Mouse (Mus musculus): ENCODE measurements at regions not wholly inside any gene's neighbourhood (a gene's known extent, or its start where the extent isn't known, plus 50 kb on each side); places are given as distances from the start of the nearest gene placed in this dataset.
A peak's percentile ranks its signal among the peaks of the same experiment; 100 is the strongest.
"Not testable (repeated sequence)": the region's sequence is repeated elsewhere in the genome, so short reads cannot be mapped to it uniquely, and the experiment has no call there.

DNA sequence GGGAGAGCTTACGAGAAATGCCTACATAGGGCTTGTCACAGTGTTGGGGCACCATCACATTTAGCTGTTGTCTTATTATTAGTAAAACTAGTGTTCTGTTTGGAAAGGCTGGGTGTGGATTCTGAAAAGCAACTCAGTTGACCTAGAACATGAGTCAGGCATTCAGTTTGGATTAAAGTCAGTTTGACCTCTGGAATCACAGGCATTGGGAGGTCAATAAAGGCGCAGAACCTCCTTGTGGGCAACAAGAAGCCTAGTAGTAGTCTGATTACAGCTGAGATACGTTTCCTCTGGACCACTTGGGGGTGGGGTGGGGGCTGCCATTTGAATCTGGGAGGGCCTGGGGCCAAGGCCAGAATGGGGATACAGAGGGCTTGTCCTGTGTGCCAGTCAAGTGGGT, 52.1 kb upstream of the Map3k1 start:
- no peak for DNase-seq
- intact Hi-C loops (cut with DNase I; ENCODE audit: low total_unique reads) = no loop called here

DNA sequence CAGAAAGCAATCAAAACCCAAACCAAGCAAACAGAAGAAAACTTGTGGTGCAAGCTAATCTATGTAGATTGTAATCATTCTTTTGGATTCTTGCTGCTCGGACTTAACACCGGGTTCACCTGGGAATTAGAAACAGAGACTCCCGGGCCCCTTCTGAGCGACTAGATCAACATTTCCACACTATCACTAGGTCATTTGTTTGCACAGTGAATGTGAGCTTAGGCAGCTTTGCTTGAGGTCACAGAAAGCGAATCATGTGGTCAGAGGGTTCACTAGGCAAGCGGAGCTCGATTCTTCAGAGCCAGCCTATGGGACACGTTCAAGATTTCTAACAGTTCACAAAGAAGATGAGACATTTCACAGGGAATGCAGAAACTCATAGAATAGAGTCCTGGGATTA, 53.5 kb upstream of the Map3k1 start:
- no peak for DNase-seq
- intact Hi-C loops (cut with DNase I; ENCODE audit: low total_unique reads) = no loop called here

DNA sequence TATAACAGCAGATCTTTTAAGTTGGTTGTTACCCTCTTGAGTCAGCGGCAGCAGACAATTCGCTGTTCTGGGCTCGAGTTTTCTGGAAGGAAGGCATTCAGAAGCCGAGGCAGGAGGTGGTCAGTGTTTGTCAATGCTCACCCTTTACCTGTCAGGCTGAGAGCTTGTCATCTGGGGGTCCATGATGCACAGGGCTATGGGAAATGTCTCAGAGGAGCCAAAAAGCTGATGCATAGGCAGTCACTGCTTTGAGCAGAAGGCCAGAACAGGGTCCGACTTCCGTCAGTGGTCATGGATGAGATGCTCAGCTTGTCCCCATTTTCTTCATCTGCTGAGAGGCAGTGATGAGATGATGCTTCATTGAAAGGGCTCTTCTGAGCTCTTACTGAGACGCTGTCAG, 57.2 kb upstream of the Map3k1 start:
- intact Hi-C loops (cut with DNase I; ENCODE audit: low total_unique reads) = no loop called here
- DNase-seq = no peak

DNA sequence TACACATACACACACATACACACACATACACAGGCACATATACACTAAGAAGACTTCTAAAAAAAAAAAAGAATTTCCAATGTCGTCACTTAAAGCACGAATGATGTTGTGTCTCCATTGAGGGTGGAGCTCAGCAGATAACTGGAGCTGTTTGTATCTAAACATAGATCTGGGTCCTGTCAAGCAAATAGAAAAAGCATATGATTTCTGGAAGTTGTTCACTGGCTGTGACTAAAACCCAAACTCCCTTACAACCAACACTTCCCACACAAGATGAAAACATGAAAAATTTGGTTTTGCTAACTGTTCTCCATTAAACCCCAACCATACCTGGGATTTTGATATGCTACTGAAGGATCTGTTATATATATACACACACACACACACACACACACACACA, 58.5 kb upstream of the Map3k1 start:
- intact Hi-C loops (cut with DNase I; ENCODE audit: low total_unique reads) = no loop called here
- DNase-seq = no peak

DNA sequence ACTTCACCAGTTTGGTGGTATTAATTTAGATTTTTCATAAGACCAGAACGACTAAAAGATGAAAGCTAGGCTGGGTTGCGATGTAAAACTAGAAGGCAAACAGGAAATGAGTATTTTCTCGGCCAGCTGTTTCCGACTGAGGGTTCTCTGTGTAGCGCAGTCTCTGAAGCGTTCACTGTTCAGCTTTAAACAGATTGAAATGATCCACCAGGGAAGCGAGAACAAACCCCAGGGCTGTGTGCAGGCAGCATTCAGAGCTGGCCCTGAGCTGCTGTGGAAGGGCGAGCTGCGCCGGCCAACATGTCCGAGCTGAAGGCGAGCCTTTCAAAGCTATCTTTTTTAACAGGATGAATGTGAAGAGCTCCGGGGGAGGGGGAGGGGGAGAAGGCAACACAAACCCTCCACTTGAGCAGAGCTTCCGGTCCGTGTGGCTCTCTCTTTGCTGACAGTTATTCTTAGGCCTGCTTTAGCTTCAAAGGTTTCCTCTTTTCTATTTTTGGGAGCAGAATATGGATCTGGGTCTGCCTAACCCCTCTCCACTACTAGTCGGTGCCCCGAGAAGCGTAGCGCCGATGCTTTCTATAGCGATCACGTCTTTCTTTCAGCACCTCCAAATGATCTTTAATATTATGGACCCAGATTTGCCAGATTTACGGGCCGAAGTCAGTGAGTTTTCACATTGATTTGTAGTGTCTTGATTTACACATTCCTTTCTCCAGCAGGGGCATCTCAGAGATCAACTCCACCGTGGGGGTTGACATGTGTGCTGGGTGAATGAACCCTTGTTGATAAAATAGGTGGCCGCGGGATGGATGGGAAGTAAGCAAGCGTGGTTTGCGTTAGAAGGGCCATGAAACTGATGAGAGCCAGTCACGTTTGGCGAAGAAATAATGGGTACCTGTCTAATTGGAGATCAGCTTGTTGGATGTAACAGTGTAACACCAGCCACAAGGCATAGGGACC, 59.3 kb upstream of the Map3k1 start:
- intact Hi-C loops (cut with DNase I; ENCODE audit: low total_unique reads) = no loop called here
- peak; percentile 63 for DNase-seq

DNA sequence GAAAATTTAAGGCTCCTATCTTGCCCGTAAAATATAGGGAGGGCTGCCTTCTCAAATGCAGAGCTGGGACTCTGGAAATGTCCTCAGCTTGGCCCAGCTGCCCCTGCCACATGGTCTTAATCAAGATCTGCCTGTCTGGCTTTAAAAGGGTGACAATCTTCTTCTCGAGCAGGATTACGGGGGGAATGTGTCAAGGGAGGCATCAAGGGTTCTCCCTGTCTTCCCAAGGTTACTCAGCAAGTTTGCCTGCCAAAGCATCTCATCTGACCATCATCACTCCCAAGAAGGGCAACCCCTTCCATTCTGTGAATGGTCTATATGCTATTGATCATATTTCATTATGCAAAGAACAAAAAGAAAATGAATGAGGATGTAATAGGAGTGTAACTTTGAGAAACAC, 60.2 kb upstream of the Map3k1 start:
- DNase-seq = no peak
- intact Hi-C loops (cut with DNase I; ENCODE audit: low total_unique reads) = no loop called here

DNA sequence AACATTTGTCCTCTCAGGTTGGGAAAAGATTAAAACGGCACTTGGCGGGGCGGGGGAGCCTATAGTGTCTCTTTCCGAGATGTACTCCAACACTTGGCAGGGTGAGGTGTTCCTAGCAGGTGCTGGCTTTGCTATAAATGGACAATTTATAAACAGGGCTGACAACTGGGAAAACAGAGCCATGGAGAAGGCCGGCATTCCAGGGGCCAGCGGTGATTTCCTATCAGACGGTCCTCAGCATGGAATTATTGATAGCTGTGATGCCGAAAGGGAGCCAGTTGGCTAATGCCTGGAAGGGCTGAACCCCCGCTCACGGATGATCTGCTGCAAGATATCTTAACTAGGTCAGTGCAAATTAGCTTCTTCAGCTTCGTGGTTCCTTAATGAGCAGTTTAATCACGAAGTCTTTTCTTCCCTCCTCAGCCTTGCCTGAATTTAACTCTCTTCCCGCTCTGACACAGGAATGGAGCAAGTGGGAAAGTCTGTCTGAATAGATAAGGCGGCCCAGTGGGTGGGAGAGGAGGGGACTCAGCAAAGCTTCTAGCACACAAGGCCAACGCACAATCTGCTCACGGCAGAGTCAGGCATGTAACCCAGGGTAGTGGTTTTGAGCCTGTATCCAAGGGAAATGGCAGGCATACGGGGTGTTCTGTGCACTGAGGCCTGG, 61.1 kb upstream of the Map3k1 start:
- DNase-seq = no peak
- intact Hi-C loops (cut with DNase I; ENCODE audit: low total_unique reads) = no loop called here

DNA sequence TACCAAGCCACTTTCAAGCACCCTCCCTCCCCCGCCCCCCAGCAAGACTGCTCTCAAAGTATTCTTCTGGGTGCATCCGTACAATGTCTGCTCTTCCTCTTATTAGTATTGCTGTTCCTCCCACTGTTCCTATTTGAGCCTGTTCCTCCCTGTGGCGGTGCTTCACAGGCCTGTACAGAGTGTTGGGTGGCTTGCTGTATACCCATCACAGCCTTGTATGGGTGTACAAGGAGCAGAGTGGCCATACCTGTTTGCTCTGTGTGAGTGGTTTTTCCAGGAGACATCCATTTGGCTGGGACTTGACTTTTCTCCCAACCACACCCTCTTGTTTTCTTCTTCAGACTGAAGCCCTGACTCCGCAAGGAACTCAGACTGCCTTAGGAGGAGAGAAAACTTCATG, 61.7 kb upstream of the Map3k1 start:
- intact Hi-C loops (cut with DNase I; ENCODE audit: low total_unique reads) = no loop called here
- DNase-seq = no peak

DNA sequence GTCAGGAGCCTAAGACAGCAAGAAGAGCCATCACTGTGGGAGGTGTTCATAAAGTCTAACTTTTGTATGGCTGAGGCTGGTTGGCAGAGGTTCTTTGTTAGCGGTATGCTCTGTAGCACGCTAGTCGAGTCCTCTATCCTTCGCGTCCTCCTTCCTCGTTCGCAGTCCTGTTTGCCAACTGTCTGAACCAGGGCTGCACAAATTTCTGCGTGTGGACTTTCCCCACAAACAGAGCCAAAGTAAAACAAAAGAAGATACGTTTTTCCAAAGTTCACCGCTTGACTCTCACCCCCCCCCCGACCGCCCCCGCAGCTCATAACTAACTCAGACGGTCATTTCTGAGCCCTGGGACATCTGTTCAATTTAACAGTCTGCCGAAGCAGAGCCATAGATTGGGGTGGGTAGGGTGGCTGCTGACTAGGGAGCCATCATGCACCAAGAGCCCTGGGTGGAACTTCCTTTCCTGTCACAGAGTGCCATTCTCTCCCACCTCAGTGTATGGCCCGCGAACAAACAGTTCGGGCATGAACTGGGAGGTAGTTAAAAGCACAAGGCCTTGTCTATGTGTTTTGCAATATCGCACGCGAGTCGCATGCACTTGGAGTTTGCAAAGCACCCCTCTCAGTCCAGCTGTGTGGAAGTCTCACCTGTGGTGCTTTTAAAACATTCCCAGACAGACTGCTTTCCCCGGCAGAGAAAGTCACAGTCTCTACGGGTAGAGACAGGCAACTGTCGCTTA, 63.0 kb upstream of the Map3k1 start:
- intact Hi-C loops (cut with DNase I; ENCODE audit: low total_unique reads) = no loop called here
- no peak for DNase-seq

DNA sequence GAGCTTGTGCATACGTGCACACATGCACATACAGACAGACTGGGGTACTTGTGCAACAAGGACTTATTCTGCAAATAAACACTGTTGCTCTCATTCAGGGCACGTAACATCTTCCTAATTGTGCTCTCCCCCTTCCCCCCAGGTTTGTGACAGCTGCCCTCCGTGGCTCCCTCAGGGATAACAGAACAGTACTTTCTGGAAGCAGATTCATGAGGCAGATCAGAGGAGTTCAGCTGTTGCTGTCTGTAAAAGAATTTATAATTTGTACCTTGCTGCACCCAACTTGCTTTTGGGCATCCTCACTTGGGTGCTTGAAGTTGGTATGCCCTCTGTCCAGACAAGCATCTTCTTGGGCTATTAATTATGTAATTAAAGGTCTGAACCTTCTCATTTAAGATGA, 65.5 kb upstream of the Map3k1 start:
- DNase-seq = no peak
- intact Hi-C loops (cut with DNase I; ENCODE audit: low total_unique reads) = no loop called here

DNA sequence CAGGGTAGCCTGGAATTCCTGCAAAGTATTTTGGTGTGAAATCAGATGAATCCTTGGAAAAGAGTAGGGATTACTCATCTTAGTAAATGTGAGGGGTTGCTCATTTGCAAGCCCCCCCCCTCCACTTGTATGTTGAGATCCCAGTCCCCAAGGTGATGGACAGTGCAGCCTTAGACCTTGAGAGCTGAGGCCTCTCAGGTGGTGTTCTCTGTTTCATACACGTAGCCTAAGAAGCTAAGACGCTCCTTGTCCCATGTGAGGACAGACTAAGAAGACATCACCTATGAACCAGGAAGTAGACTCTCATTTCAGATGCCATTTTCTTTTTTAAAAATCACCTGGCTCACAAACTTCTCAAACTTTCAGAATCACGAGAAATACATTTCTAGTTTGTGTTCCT, 67.6 kb upstream of the Map3k1 start:
- DNase-seq = no peak
- intact Hi-C loops (cut with DNase I; ENCODE audit: low total_unique reads) = no loop called here

DNA sequence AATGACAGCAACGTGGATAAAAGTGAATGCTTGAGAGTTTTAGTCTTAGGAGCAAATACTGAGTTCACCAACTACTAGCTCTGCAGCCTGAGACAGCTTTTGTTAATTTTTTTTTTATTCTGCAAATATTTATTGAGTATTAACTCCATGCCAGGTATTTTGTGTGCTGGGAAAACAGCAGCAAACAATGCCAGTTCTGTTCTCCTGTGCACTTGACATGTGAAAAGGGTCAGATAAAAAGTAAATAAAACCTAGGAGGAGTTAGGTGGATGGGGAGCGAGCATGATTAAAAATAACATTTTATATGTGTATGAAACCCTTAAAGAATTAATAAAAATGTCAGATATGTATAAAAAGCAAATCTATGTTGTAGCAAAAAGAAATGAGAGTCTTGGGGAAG, 68.1 kb upstream of the Map3k1 start:
- no peak for DNase-seq
- intact Hi-C loops (cut with DNase I; ENCODE audit: low total_unique reads) = no loop called here

DNA sequence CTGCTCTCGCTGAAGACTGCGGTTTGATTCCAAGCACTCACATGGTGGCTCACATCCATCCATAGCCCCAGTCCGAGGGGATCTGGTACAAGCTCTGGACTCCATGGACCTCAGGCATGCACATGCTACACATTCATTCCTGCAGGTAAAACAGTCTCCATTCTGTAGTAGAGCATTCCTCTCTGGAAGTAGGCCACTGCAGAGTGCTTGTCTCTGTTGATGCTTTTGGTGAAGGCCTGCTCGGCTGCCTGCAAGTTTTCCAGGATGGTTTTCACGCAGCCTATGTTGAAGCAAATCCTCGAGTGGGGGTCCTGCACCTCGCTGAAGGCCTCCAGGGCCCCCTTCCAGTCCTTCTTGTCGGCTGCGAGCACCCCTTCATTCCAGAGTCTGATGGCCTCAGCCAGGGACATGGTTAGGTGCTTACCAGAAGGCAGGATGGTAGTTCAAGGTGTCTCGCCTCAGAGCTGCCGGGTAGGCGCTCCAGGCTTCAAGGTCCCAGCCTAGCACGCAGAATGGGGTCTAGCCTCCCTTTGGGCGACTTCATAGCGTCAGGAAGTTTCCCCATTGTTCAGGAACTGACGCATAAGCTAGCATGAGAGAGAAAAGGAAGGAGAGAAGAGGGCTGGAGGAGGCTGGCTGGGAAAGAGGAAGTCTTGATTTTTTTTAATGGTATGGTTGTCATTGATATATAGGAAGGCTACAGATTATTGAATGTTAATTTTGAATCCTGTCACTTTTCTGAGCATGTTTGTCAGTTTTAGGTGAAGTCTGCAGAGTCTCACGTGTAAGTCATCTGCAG, 75.2 kb upstream of the Map3k1 start:
- intact Hi-C loops (cut with DNase I; ENCODE audit: low total_unique reads); DNase-seq: not testable (repeated sequence)

DNA sequence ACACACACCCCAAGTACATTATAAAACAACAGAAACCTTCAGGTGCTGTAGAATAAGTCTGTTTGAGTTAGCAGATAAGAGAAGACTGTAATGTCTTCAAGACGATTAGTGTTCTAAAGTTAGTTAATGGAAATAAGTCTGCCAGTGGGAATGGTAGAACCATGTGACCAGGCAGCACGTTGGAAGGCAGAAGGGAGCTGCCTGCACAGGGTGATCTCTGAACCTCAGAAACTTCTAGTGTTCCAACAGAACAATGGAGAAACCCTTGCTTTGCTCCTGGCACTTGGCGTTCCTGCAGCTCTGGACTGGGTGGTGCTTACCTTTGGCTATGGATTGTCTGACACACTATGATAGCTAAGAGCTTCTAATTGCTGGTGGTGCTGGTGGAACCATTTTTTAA, 82.0 kb upstream of the Map3k1 start:
- intact Hi-C loops (cut with DNase I; ENCODE audit: low total_unique reads) = no loop called here
- DNase-seq = no peak

DNA sequence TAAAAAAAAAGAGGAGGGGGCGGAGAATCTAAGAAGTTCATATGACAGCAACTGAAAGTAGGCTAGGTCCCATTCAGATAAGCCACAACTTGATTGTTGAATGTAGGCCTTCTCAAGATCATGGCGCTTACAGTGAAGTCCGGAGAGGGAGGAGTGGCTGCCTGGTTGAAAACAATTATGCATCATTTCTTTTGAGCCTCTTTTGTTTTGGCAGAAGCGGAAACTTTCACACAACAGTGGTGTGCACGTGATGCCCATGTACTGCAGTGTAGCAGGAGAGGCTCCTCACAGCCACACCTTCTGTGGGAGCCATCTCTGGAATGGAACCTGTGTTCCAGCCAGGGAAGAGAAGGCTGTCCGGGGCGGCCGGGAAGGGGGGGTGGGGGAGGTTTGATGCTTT, 83.3 kb upstream of the Map3k1 start:
- intact Hi-C loops (cut with DNase I; ENCODE audit: low total_unique reads) = no loop called here
- DNase-seq = no peak

DNA sequence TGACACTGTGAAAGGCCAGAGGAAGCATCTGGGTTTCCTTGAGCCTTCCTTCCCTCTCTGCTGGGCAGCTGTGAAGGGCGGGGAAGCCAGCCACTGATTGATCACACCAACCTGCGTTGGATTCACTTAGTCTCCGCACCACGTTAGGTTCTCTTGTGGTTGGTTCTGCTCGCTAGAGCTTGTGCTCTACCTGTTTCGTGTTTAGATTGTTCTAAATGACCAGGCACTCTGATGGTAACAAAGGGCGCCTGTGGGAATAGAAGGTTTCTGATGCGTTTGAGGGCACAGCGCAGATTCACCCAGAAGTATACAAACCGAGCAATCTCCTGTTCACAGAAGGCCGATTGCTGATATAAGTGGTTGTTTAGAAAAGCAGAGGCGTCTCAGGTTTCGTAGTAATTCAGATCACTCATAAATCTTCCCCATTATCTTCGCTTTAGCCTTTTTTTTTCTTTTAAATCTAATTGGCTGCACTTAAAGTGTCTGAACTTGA, 84.5 kb upstream of the Map3k1 start:
- intact Hi-C loops (cut with DNase I; ENCODE audit: low total_unique reads) = no loop called here
- no peak for DNase-seq

DNA sequence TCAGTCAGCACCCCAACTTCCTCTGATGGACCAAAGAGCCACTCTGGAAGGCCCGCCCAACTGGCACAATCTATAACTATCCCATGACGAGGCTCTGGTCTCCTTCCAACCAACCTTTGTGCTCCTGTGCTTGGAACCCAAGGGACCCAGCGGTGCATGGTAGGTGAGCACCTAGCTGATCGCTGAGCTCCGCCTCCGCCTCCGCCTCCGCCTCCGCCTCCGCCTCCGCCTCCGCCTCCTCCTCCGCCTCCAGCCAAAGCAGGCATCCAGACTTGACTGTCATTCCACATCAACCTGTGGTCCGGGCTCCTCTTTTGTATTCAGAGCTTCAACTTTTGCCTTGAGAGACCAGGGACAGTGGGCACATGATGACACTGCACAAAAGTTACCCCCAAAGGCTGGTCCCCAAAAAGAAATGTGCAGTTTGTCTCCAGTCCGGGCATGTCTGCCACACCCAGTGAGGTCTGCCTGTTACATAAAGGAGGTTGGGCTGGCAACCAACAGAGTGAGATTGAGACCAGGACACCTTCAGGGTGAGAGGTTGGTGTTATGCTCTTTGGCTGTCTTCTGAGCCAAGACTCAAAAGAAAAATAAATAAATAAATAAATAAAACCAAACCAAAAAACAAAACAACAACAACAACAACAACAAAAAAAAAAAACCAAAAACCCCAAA, 86.1 kb upstream of the Map3k1 start:
- DNase-seq = no peak
- intact Hi-C loops (cut with DNase I; ENCODE audit: low total_unique reads) = no loop called here

DNA sequence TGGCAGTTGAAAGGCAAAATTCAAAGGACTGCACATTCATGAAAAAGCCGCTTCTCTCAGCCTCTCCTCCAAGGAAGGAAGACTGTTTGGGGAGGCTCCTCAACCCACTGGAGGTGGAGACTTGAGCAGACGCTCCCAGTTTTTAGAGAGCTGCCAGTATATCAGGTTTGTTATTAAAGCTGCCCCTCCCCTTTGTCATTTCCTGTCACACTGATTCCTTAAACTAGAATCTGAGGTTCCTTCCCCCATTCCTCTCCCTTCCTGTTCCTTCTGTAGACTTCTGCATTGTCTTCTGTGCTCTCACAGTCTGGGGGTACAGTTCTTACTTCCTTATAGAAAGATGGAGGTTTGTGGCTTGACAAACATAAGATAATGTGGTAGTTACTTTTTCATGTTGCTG, 87.5 kb upstream of the Map3k1 start:
- DNase-seq = no peak
- intact Hi-C loops (cut with DNase I; ENCODE audit: low total_unique reads) = no loop called here

DNA sequence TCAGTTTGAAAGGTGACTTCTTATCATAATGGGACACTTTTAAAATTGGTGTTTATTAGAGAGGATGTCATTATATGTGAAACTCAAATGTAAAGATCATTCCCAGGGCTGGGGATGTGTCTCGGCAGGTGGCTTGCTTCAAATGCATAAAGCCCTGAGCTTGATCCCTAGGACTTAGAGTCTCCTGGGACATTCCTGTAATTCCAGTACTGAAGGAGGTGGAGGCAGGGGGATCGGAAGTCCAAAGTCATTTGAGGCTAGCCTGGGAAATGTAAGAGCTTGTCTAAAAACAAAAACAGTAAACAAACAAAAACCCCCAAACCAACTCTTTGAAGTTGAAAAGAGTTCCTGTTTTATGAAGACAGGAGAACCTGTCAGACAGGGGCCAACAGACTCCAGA, 94.6 kb upstream of the Map3k1 start:
- no peak for DNase-seq
- intact Hi-C loops (cut with DNase I; ENCODE audit: low total_unique reads) = no loop called here

All from gastrocnemius, postnatal 14 days (tissue).